Mouse (Mus musculus) cortical plate, adult 2 months (tissue): Measurements from ENCODE around the gene Actn4.

ENCODE experiments used
- CTCF ChIP-seq: fragments of 200-500 bp; IDR thresholded peaks from 2 replicates; pipeline ENCODE4 v1.5.1; 2011; ENCODE audit warnings: mild to moderate bottlenecking, control low read depth, low read length; ENCODE audit not compliant: insufficient read depth; ENCODE audit errors: extremely low read depth
- POLR2A ChIP-seq: fragments of 200-500 bp; IDR thresholded peaks from 2 replicates; pipeline ENCODE4 v1.6.1; 2011; ENCODE audit warnings: mild to moderate bottlenecking, low read length, control low read depth; ENCODE audit not compliant: insufficient read depth; ENCODE audit errors: extremely low read depth

DNA sequence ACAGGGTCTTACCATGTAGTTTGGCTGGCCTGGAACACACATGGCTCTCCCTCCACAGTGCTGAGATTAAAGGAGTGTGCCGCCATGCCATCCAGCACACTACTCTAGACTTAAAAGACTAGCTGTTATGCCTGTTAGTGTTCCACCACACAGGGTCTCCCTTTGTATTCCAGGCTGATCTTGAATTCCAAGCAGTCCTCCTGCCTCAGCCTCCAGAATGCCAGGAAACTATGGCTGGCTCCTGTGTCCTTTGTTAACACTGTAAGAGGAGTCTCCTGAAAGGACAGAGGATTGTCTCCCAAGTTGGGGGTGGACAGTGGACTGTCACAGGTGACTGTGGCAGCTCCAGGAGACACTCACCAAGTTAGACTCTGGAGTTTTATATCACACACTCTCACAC, 7.1 kb upstream of the Actn4 start:
- TF ChIP-seq POLR2A (no peak), CTCF (no peak)
